Mouse (Mus musculus): ENCODE measurements around the gene Myo18b.

DNA sequence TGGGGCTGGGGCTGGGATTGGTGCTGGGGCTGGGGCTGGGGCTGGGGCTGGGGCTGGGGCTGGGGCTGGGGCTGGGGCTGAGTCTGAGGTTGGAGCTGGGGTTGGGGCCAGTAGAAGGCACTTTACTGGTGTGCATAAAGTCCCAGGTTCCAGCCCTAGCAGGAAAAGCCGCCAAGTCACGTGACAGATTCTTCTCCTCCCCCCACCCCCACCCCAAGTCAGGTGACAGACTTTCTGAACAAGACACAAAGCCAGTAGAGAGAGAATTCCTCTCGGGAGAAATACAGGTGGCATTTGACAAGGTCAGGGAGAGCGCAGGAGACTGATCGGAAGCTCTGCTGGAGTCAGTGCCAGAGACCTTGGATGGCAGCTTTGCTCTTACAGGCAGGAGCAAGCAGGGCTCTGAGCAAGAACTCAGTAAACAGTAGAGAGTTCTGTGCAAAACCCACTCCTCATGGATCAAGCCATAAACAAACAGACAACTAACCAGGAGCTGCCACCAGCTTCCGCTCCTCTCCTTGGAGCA is 124.7 kb downstream of the Myo18b start:
- TF ChIP-seq ZC3H11A (IDR thresholded peaks at IDR 0.05; ENCODE audit: borderline replicate concordance, low read depth, low read length) (no peak), HCFC1 (IDR thresholded peaks at IDR 0.05; ENCODE audit: borderline replicate concordance, insufficient read depth, low read length) (no peak), MAFK (IDR thresholded peaks at IDR 0.05; ENCODE audit: insufficient read depth, low read depth, low read length) (no peak), CHD2 (IDR thresholded peaks at IDR 0.05; ENCODE audit: low read depth, low read length) (no peak)

All from ES-E14 (cell line).